Mouse (Mus musculus): Measurements from ENCODE around the gene Zfp473.
"Not testable (repeated sequence)": the region's sequence is repeated elsewhere in the genome, so short reads cannot be mapped to it uniquely, and the experiment has no call there.

Gene Zfp473

DNA sequence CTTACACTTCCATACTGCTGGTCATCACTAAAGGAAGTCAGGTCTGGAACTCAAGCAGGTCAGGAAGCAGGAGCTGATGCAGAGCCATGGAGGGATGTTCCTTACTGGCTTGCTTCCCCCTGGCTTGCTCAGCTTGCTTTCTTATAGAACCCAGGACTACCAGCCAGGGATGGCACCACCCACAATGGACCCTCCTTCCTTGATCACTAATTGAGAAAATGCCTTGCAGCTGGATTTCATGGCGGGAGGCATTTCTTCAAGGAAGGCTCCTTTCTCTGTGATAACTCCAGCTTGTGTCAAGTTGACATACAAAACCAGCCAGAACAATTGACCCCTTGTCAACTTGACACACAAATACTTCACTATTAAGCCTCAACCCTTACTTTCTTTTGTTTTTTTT lies at the start of gene Zfp473:
TSS of gene Zfp473 (minus strand) at position 101 of the 400 bp plus-strand sequence.
- not testable (repeated sequence) for DNase-seq

DNA sequence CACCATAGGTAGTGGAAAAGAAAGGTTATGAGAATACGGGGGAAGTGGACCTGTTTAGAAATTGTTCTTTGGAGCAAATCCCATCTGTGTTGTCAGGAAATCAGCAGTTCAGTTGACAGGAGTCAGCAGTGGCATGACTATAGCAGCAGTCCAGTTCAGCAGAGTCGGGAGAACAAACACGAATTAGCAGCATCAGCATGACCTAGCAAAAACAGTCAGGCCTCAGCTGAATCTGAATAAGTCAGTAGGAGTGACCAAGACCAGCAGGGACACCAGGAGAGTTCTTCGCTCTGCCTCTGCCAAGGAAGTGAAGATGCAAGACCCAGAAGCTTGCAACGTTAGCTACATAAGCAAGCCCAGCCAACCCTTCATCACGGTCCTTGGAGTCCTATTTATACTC lies 41.9 kb upstream of the Zfp473 start:
- no peak for DNase-seq

DNA sequence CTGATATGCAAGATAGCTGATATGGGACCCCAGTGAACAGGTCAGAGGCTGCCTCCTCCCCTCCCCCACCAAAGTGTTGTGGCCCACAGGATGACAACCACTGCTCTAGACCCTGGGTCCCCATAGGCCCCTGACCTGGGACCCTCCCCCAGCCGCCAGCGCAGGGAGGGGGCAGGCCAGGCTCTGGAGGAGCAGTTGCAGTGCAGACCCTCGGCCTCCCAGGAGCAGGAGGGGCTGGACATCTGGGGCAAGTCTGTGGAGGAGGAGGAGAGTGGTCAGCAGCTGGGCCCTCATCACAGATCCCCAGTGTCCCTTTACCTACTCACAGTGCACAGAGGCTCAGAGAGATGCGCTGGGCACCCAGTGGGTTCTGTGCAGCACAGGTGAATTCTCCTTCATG lies 39.2 kb upstream of the Zfp473 start:
- DNase-seq, result no peak

DNA sequence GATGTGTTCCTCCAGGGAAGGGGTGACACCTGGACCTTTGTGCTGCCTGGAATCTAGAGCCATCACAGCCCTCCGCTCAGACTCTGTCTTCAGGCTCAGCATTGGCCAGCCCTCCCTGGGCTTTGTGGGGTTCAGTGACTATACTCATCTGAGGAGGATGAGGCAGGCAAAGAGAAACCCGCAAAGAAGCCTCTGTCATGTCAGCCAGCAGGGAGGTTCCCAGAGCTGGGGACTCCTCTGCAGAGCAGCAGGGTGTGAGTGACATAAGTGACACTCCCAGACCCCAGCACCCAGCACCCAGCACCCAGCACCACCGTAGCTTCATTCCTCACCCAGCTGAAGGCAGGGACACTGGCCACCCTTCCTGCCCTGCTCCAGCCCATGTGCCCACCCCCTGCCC lies 38.7 kb upstream of the Zfp473 start:
- DNase-seq, result no peak

DNA sequence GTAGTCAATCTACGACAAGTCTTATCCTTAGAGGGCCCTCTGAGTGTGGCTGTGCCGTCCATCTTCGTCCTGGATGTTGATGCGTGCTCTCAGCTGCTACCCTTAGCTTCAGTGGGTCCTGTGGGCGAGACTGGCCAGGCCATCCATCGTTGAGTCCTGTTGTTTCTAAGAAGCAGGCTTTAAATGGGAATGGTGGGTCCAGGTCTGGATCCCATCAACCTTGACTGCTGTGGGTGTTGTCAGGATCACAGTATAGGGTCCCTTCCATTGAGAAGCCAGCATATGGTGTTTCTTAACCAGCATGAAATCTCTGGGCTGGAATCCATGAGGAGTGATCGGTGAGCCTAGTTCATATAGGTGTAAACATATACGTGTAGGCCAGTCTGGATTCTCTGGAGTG lies 29.3 kb upstream of the Zfp473 start:
- no peak for DNase-seq

DNA sequence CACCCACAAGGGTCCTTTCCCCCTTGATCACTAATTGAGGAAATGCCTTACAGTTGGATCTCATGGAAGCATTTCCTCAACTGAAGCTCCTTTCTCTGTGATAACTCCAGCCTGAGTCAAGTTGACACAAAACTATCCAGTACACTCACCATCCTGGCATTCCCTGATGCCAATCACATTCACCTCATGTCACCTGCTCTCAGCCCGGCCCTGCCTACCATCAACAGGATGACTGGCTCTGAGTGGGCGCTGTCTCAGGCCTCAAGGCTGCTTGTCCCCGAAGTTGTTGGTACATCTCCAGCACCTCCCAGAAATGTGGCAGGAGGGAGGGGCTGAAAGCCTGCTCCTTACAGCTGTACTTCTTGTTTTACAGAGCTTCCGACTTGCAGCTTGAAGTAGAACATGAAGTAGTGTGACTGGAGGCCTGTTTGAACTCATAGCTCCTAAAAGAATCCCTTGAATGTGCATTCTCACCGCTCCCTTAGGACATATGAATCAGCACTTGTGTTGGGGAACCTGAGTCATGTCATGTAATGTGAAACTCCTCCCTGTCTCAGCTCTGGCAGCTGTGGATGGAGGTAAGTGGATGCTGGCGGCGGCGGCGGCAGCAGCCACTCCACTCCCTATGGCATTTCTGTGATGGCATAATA lies 26.1 kb upstream of the Zfp473 start:
- no peak for DNase-seq

DNA sequence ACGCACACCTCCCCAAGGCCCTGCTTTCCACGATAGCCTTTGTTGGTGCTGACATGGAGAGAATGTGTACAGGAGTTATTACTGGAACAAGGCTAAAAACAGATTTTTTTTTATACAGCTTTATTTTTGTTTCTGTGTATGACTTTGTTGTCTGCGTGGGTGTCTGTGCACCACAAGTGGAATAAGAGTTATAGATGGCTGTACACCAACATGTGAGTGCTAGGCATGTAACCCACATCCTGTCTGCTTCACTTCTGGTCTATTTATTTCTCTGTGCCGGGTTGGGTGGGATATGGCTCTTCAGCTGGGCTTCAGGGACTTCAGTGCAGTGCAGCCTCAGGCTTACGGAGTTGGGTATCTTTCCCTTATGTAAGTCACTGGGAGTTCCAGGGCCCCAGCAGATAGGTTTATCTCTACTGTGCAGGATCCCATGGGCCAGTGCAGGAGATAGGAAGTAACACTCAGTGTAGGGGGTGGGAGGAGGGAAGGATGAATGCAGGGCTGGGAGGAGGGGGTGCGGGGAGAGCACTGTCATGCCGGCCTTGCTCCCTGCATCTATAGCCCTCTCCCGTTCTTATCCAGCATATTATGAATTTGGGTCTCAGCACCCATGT lies 21.8 kb upstream of the Zfp473 start:
- no peak for DNase-seq

DNA sequence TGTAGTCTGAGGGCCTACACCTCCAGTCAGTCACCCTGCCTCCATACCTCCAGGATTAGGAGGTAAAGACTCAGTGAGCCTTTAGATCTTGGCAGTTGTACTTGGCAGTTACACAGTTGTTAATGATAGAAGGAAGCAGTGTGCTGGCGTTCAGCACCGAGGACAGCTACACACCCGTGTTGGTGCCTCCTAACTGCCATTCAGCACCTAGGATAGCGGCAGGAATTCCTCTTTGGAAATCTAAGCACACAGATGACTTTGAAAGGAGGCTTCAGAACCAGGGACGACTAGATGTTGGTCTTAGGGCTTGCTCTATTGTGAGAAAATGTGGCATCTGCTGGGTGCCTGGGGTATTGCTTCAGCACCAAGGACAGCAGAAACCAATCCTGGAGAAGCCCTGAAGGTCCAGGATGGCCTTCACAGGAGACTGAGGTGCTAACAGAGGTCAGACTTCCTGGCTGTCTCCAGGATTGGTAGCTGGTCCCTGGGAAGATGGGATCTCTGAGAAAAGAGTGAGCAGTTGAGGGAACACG lies 19.3 kb upstream of the Zfp473 start:
- peak; percentile 79 for DNase-seq

DNA sequence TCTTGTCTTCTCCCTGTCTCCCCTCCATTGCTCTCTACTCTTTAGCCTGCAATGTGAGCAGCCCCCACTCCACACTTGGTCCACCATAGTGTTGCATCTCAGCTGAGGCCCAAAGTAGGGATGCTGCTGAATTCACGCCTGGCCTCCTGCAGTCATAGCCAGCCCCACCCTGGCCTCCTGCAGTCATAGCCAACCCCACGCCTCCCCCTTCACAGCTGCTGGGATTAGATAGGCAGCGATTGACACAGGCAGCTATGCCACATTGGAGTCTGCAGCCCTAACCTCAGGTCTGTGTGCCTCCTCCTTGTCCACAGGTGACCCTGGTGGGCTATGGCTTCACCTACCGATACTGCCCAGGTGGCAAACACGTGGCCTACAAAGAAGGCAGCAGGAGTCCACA lies 17.3 kb upstream of the Zfp473 start:
- no peak for DNase-seq

DNA sequence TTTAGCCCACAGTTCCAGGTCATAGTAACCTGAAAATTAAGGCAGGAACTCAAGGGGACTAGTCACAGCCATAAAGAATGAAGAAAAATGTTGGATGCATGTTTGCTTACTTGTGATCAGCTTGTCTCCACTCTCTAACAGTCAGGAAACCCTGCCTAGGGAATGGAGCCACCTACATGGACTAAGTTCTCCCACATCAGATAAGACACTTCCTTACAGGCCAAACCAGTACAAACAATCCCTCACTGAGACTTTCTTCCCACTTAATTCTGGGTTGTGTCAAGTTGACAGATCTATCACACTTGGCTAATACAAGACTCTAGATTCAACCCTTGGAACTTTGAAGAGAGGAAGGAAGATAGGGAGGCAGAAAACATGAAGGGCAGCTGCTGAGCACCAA lies 9.5 kb upstream of the Zfp473 start:
- no peak for DNase-seq

DNA sequence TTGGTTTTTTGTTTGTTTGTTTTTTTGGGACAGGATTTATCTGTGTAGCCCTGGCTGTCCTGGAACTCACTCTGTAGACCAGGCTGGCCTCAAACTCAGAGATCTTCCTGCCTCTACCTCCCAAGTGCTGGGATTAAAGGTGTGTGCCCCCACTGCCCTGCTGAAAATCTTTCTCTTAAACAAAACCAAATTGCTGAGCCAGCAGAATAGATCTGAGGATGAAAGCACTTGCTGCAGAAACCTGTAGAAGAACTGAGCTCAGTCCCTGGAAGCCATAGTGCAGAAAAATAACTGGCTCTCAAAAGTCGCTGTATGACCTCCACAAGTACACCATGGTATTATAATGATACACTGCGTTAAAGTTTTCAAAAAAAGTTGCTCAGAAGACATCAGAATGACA lies 6.3 kb upstream of the Zfp473 start:
- no peak for DNase-seq

DNA sequence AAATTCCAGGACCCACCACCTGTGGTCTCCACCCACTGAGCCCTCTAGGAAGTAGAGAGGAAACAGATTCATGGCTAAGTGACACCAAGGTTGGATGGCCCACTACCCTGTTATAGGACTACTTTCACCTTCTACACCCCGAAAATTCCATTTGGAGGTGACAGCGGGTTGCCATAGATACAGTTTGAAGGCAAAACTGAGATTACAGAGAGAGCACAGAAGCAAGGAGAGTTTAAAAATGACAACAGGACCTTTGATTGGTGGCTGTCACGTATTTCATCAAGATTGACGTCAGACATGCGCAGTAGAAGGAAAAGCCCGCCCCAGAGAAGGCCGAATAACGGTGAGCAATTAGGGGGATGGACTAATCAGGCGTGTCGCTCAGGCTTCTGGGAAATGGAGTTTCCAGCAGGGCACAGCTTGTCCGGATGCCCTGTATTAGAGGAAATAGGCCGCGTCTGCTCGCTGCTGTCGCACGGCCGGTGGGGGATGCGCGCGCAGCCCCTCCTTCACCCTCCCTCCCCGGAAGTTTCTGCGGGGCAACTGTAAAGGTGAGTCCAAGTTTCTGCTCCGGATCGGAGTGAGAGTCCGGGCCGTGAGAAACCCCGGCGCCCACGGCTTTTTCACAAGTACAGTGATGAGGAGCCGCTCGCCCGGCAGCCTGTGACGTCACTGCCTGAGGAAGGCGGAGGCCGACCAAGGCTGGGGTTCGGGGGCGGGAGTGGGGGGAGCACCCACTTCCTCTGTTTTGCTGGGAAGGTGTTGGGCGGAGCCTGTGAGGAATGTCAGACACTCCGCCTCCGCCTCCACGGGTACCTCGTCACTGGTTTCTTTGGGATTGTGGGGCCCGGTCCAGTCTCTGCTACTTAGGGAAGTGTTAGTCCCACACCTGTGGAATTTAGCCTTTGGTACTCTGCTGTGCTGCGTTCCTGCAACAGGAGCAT lies 2.5 kb downstream of the Zfp473 start, which contains the start of gene Vrk3:
TSS of gene Vrk3 (plus strand) at position 313 of the 944 bp plus-strand sequence.
- peak; percentile 99 for DNase-seq

DNA sequence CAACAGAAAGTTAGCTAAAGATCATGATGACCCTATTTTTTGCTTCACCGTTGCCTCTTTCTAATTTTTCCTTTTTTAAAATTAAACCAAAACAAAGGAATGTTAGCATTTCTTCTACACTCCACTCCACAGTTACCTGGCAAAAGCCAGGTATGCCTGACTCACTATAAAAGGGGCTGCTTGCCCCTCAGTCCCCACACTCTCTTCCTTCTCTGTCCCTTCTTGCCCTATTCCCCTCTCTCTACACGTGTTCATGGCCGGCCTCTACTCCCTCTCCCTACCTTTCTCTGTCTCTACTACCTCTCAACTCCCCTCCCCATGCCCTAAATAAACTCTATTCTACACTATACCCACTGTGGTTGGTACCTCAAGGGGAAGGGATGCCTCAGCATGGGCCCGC lies 3.7 kb downstream of the Zfp473 start:
- DNase-seq, result no peak

DNA sequence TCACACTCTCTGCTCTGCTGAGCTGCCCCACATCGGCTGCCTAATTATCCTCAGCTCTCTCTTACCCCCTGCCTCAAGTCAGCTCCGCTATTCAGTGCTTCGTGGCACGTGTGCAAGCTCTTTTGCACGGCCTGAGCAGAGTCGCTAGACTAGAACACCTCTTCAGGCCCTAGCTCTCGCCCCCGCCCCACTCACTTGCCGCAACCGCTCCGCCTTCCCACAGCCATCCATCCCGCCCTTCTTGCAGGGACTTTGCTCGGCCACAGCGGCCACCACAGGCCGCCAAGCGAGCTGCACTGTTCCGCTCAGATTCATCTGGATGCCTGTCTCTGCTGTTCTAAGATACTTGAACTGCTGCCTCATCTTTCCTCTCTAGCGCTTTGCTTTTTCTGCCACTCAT lies 5.8 kb downstream of the Zfp473 start:
- DNase-seq, result peak; percentile 72

DNA sequence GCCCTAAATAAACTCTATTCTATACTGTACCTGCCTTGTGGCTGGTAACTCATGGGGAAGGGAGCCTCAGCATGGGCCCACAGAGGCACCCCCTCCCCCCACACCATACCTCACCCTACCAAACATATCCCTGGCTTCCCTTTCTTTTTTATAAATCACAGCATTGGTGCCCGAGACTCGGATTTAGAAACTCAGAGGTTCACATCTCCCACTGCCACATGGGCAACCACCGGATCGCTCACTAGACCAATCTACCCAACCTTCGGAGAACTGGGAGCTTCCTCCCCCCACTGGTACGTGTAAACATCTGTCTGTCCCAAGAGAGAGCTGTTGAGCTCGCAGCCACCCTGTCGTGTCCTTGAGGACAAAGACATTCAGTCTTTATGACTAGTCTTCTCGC lies 6.6 kb downstream of the Zfp473 start:
- DNase-seq, result no peak

DNA sequence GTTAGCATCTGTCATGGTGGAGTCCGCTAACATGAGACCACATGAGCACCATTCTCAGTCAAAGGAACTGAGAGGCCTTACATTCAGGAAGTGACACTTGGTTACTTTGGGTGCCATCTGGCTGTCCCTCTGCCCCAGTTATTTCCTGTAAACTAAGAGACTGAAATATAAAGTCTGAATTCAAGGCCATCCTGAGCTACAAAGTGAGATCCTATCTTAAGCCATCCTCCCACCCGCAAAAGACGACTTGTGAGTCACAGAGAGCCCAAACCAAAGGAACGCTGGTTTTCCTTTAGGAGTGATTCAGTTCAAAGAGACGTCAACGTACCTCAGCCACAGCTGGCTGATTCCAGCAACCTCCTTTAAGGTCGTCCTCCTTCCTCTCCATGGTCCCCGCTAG lies 9.5 kb downstream of the Zfp473 start:
- no peak for DNase-seq

DNA sequence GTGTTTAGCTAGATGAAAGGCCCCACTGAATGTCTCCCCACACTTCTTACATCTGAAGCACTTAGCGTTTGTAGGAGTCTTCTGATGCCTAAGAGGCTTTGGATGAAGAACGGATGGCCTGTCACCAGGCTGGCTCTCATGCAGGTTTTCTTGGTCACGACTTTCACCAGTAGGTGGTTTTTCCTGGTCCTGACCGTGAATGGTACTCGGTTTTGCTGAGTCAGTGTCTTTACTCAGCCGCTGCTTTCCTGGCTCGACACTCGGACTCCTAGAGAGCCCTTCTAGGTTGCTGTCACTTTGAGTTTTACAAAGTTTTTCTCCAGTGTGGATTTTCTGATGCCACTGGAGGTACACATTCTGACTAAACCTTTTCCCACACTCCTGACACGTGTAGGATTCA lies 17.1 kb downstream of the Zfp473 start:
- DNase-seq, result no peak

DNA sequence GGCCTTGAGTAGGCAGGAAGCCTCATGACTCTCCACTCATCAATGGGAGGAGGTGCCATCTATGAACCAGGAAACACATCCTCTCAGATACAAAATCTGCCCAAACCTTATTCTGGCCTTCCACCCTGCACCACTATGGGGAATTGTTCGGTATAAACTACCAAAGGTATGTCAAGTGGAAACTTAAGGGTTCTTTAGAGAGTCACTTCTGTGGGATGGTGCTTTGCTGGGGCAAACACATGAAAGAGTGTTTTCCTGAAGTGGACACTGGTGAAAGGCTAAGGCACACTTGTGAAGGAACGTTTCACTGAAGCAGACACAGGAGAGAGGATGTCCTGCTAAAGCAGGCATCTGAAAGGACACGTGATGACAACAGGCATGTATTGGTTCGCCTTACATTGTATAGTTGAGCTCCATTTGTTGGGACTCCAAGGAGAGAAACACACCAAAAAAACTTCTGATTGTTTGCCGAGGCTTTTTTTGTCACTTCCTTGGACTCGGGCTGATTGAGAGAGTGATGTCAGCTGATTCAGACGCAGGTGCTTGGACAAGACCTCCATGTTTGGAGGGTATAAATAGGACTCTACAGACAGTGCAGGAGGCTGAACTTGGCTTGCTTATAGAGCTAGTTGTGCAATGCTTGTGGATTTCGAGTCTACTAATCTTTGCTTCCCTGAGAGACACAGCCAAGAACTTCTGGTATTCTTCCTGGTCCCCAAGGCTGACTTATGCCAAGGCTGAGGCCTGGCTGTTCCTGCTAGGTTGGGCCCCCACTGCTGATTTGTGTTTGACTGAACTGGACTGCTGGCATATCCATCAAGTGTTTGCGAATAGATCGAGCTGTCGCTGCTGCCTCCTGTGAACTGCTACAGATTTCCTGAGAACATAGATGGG lies 22.5 kb downstream of the Zfp473 start:
- no peak for DNase-seq

DNA sequence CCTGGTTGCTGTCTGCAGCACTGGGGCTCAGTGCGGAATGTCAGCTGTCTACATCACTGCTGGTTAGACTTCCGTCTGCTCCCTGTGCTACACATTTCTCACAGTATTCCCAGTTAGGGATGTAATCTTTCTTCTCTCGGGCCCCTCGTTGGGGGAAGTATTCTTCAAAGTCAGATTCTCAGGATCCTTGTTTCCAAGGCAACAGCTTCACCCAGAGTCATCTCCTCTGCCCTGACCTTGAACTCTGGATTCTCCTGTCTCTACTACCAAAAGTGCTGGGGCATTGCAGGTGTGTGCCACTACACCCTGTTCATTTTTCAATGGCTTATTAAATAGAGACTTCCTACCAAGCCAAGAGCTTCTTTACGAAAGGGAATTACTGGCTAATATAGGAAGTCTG lies 23.7 kb downstream of the Zfp473 start:
- DNase-seq, result no peak

DNA sequence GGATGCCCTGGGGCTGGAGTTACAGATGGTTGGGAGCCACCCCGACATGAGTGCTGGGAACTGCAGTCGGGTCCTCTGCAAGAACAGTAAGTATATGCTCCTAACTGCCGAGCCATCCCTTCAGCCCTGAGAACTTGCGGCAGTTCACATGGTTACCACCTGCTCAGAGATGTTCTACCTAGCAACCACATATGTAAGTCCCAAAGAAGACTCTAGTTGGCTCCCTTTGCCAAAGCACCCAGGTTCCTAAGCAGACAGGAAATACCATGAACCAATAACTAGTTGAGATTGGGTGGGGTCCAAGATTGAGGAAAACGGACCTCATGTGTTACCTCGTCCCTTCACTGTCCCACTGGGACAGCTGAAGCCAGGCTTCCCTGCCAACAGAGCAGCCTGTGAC lies 24.5 kb downstream of the Zfp473 start:
- no peak for DNase-seq

DNA sequence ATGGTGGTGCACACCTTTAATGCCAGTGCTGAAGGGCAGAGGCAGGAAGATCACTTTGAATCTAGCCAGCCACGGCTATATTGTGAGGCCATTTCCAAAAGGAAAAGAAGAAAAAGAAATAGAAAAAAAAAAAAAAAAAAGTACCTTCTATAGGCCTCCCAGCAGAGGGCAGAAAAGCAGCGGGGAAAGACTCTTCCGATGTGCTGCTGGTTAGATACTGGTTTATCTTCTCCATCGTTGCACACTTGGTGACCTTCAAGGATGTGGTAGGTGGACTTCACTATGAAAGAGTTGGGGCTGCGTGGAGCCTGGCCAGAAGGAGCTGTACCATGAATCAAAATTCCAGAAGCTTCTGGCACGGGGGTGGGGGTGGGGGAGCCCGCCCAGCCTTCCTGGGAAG lies 26.5 kb downstream of the Zfp473 start:
- DNase-seq, result no peak

DNA sequence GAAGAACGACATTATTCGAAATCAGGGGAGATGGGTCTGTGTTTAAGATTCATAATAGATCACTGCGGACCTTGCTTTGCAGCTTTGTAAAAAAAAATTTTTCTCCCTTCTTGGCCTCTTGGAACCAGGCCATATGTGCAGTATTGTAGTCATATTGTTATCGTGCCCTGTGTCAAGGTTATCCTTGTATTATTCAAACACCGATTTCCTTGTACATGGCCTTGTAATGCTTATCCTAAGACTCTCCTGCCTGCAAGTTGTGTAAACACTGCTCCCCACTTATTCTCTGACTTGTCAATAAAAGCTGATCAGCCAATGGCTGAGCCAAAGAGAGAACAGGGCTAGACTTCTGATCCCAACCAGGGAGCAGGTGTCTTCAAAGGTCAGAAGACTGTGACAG lies 28.8 kb downstream of the Zfp473 start:
- DNase-seq, result no peak

DNA sequence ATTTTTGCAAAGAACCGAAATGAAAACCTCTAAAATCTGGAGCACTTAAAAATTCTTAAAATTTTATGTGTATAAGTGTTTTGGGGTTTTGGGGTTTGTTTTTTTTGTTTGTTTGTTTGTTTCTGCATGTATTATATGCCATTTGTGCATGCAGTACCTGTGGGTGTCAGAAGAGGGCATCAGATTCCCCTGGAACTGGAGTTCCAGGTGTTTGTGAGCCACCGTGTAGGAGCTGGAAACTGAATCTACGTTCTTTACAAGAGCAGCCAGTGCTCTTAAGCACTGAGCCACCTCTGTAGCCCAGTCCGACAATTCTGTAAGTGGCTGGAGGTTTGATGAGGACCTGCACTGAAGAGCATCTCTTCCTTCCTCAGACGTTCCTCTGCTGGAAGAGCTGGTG lies 41.0 kb downstream of the Zfp473 start:
- no peak for DNase-seq
